In the genomic region with DNA sequence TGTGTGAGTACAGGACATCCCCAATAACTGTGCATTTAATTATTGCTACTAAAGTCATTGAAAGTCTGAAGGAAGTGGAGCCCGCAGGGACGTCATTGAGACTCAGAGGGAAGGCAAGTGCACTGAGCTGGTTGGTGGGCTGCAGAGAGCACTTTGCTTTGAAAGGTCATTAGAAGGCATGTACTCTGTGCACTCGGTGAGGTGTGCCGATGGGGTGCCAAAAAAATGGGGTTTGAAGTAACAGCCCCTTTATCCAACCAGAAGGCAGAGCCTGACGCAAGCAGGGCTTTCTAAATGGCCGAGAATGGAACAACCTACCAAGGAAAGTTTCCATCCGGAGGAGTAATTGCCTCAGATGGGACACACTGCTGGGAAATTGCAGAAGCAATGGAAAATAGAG, we compare ENCODE assay signal across 24 mouse cellular contexts.
"Had no signal": no experiment of that assay in that cellular context is flagged by ENCODE, and none has a peak within 500 bp of the region (broad histone marks: within the 10 kb centered on the region; RNA-seq: fewer than 3 reads in every experiment).

No protein-coding gene starts in this region.

- H3K4me3 ChIP-seq: gastrocnemius, adult 2 months; heart, embryonic 10.5 days; heart, embryonic 12.5 days; hindbrain, embryonic 10.5 days; hindbrain, embryonic 12.5 days; intestine, embryonic 15.5 days; kidney, embryonic 15.5 days; layer of hippocampus, adult 2 months; left cerebral cortex, adult 2 months; liver, embryonic 13.5 days; liver, embryonic 15.5 days had no signal

- H3K27me3 ChIP-seq: heart, embryonic 12.5 days; hindbrain, embryonic 12.5 days; intestine, embryonic 15.5 days; kidney, embryonic 15.5 days; liver, embryonic 15.5 days had no signal

- H3K4me1 ChIP-seq: heart, embryonic 12.5 days; intestine, embryonic 15.5 days; liver, embryonic 13.5 days; liver, embryonic 15.5 days had no signal

- H3K9ac ChIP-seq: heart, embryonic 12.5 days; hindbrain, embryonic 12.5 days; hindbrain, embryonic 14.5 days; intestine, embryonic 15.5 days; kidney, embryonic 15.5 days; liver, embryonic 13.5 days; liver, embryonic 15.5 days had no signal

- ATAC-seq: forebrain, embryonic 16.5 days; hindbrain, embryonic 16.5 days; inflammation-experienced regulatory T-cells, adult 6 months; intestine, embryonic 15.5 days; intestine, postnatal 0 days had no signal

- H3K27ac ChIP-seq: gastrocnemius, adult 2 months; heart, embryonic 10.5 days; hindbrain, embryonic 10.5 days; hindbrain, embryonic 12.5 days; hindbrain, embryonic 14.5 days; intestine, embryonic 15.5 days; kidney, embryonic 15.5 days; layer of hippocampus, adult 2 months; left cerebral cortex, adult 2 months; liver, embryonic 13.5 days; liver, embryonic 15.5 days had no signal

- H3K9me3 ChIP-seq: heart, embryonic 10.5 days; heart, embryonic 12.5 days; hindbrain, embryonic 10.5 days; hindbrain, embryonic 12.5 days; intestine, embryonic 15.5 days; kidney, embryonic 15.5 days; liver, embryonic 13.5 days; liver, embryonic 15.5 days had no signal

- H3K4me2 ChIP-seq: heart, embryonic 12.5 days; hindbrain, embryonic 12.5 days; hindbrain, embryonic 14.5 days; intestine, embryonic 15.5 days; kidney, embryonic 15.5 days; liver, embryonic 11.5 days; liver, embryonic 13.5 days; liver, embryonic 15.5 days had no signal

- H3K36me3 ChIP-seq: heart, embryonic 10.5 days; heart, embryonic 12.5 days; hindbrain, embryonic 10.5 days; hindbrain, embryonic 12.5 days; intestine, embryonic 15.5 days; kidney, embryonic 15.5 days; liver, embryonic 13.5 days; liver, embryonic 15.5 days had no signal

- DNase-seq: gastrocnemius, adult 2 months; gastrocnemius, postnatal 10 days; gastrocnemius, postnatal 25 days; heart, adult 18-20 months; heart, postnatal 10 days; heart, postnatal 4 days; kidney, postnatal 14 days; liver; liver, embryonic 13.5 days had no signal
